Mouse (Mus musculus): ENCODE results near the gene Fer1l5. TPM values are rescaled to one million over a fixed set of nuclear protein-coding genes. Genes with fewer than 3 reads are reported as not detected.

Gene Fer1l5
- total RNA-seq, 2 experiments from 2014 or later, result not detected

DNA sequence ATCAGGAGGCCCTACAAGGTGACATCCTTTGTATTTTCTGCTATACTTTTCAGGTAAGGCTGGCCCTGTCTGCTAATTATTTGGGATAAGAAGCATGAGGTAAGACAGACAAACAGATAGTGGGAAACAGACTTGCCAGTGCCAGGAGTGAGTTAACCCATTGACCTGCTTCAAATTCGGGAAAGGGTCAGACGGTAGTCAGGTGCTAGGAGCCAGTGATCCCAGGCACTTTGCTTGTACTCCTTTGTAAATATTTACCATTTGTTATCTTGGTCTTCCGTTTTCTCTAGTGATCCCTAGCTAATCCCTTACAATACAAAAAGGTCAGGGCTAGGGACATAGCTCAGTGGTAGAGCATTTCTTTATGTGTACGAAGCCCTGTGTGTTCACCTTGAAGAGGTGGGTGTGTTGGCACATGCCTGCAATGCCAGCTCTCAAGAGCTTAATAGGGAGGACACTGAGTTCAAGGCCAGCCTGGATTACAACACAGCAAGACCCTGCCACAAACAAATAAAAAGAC, 93.6 kb downstream of the Fer1l5 start:
- DNase-seq (ENCODE audit: extremely low spot score in 1 of 2, low spot score in 2 of 2), result no peak

DNA sequence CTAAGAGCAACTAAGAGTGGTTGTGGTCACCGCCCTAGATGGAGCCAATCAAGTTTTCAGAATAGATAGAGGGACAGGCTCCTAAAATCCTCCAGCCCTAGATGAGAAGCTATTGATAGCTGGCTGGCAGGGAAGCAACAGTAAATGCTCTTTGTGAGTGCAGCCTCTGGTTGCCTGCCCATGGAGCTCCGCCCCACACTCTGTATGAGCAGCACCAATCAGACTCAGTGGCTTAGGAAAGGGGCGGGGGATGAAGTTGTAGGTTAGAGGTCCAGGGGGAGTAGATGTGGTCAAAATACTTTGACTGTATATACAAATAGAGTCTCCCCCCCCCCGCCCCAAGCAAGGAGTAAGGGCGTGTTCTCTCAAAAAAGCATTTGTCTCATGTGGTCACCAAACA, 95.4 kb downstream of the Fer1l5 start:
- DNase-seq (ENCODE audit: extremely low spot score in 1 of 2, low spot score in 2 of 2), result no peak
- intact Hi-C loops (cut with DNase I), result no loop called here

More for the DNA sequence above, 93.6 kb downstream of the Fer1l5 start:
- intact Hi-C loops (cut with DNase I), result no loop called here

DNA sequence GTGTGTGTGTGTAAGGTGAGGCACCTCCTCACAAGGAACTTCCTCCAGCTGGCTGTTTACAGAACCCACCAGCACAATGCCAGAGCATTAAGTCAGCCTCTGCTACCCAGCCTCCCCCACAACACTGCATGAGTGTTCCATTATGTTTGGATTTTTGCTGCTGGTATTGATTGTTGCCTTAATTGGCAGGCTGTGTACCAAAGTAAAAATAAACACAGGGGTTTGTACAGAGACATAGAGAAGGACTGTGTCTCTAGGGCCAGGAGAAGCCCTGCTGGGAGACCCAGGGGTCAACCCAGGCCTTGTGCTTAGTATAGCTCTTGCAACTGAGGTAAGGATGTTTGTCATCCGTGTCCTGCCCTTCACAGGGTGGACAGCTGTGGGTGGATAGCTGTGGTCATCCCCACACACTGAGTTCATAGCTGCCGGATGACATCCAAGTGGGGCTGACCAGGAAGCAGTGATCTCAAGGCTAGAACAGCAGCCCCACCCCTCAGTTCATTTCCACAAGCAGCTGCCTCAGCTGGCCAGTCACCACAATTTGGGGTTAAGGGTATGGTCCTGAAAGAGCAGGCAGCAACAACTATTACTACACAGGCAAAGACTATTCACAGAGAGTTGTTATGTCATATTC, 97.8 kb downstream of the Fer1l5 start:
- intact Hi-C loops (cut with DNase I), result loop anchor here (5.0 to 10.0 kb wide), 2 partner anchors 38 to 105 kb away; partner anchors contain the start of gene Kansl3
- no peak for DNase-seq (ENCODE audit: extremely low spot score in 1 of 2, low spot score in 2 of 2)

DNA sequence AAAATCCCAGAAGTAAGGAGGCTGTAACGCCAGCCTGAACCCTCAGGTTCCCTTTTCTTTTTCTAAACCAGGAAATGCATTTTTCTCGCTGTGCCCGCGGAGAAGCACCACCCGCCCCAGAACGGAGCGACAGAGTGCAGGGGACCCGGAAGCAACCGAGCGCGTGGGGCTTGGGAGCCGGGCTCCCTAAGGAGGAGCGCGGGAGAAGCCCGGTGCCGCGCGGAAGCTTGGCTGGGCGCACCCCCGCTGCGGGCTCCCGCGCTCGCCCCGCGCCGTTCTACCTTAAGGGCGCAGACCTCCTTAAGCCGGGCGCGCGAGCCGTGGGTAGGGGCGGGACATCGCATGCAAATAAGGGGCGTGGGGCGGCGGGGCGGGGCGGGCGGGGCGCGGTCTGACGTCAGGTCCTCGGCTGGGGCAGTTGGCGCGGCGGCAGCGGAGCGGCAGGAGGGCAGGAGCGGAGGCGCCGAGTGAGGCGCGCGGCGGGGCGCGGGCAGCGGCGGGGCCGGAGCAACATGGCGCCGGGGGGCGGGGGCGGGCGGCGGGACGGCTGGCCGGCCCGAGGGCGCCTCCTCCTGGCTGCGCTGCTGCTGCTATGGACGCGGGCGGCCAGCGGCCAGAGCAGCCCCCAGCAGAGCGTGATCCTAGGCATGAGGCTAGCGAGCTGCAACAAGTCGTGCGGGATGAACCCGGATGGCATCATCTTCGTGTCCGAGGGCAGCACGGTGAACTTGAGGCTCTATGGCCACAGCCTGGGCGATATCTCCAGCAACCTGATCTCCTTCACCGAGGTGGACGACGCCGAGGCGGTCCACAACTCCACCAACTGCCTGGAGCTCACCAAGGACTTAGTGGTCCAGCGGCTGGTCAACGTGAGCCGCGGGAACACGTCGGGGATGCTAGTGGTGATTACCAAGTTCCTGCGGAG, 99.4 kb downstream of the Fer1l5 start, which contains the start of gene Cnnm4:
Cnnm4 (plus strand) TSS at position 440 of the 925 bp plus-strand sequence.
- intact Hi-C loops (cut with DNase I), result loop anchor here (5.0 to 10.0 kb wide), 2 partner anchors 39 to 107 kb away; partner anchors contain the start of gene Kansl3
- DNase-seq (ENCODE audit: extremely low spot score in 1 of 2, low spot score in 2 of 2), result peak; percentile 77 to 94

Small RNA genes lying within 50 kb of the gene (microRNA-seq; reads per million reads assigned to microRNA genes)
- 0.86 reads per million for gene Mir6898

Other genes with a start within 250 kb of the Fer1l5 start
- gene Uggt1, start 127.6 kb upstream of the Fer1l5 start, total RNA-seq (2021), result 10 to 100 TPM; 41.2 to 43.8 TPM
- gene Neurl3, start 97.6 kb upstream of the Fer1l5 start, total RNA-seq (2021), result under 1 TPM; 0.54 to 0.69 TPM
- gene Arid5a, start 64.6 kb upstream of the Fer1l5 start, total RNA-seq (2021), result 10 to 100 TPM in 1 of 2 experiments, 1 to 10 TPM in 1; 9.8 to 10.5 TPM
- gene Kansl3, start 3.1 kb upstream of the Fer1l5 start, total RNA-seq (2021), result 10 to 100 TPM; 55.3 to 55.9 TPM
- 10 to 100 TPM; 37.8 to 40.5 TPM for gene Lman2l, start 73.0 kb downstream of the Fer1l5 start, total RNA-seq (2021)
- 10 to 100 TPM; 12.7 to 13.7 TPM for gene Cnnm4, start 99.3 kb downstream of the Fer1l5 start, total RNA-seq (2021)
- 10 to 100 TPM; 30.3 to 34.1 TPM for gene Cnnm3, start 139.6 kb downstream of the Fer1l5 start, total RNA-seq (2021)
- 1 to 10 TPM; 5.3 to 5.8 TPM for gene Ankrd23, start 164.6 kb downstream of the Fer1l5 start, total RNA-seq (2021)
- gene Gm42417, start 167.1 kb downstream of the Fer1l5 start, total RNA-seq (2021), result under 1 TPM in 1 of 2 experiments, not detected in 1; 0.49 TPM
- 10 to 100 TPM; 13.4 to 18.1 TPM for gene Ankrd39, start 175.2 kb downstream of the Fer1l5 start, total RNA-seq (2021)
- gene Sema4c, start 186.1 kb downstream of the Fer1l5 start, total RNA-seq (2021), result 10 to 100 TPM; 20.9 to 27.4 TPM